Mouse (Mus musculus) MN1 (cell line): ENCODE measurements around the gene Prox1.

Experiments used
- DNase-seq: peaks from one replicate; pipeline ENCODE4 v3.0.0-alpha.2; 2016; ENCODE audit warnings: low spot score

Prox1 gene

GRCm38 (mm10) chr1:190079643-190080275 lies 90.8 kb downstream of the Prox1 start:
- no peak for DNase-seq

GRCm38 (mm10) chr1:190076601-190077000 lies 93.9 kb downstream of the Prox1 start:
- no peak for DNase-seq
